Mouse (Mus musculus): ENCODE results near the gene Parp6.

DNA sequence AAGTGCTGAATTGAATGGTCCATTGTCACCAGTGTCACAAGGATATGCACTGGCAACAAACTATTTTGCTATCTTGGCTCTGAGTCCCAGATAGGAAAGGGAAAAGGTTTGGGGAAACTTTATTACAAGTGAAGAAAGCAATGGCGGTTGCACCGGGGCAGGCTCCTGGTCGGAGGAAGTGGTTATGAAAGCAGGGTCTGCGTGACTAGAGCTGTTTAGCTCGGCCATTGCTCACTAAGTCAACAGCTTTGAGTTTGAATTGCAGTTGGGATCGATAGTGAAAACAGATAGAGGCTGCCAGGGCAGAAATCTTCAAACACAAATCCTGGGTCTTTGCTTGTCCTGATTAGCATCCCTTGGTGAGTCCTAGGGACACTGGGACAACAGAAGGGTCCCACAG is 50.8 kb downstream of the Parp6 start:
- TF ChIP-seq UBTF (IDR thresholded peaks at IDR 0.05; ENCODE audit: borderline replicate concordance, insufficient read depth, low read depth, low read length) (no peak), CTCF (IDR thresholded peaks at IDR 0.05 in 2 of 3, conservative IDR thresholded peaks at IDR 0.05 in 1 of 3; ENCODE audit: control insufficient read depth in 1 of 3, insufficient read depth in 1 of 3, low read depth in 2 of 3, low read length in 3 of 3, poor library complexity in 1 of 3, severe bottlenecking in 1 of 3) (no peak), RAD21 (IDR thresholded peaks at IDR 0.05; ENCODE audit: low read depth, low read length) (no peak), SMC3 (IDR thresholded peaks at IDR 0.05; ENCODE audit: low read depth, low read length) (no peak), BHLHE40 (IDR thresholded peaks at IDR 0.05; ENCODE audit: borderline replicate concordance, low read depth, low read length) (no peak), E2F4 (IDR thresholded peaks at IDR 0.05; ENCODE audit: borderline replicate concordance, low read depth, low read length) (no peak), EP300 (IDR thresholded peaks at IDR 0.05; ENCODE audit: low read depth in 1 of 2, low read length in 2 of 2) (no peak), POLR2A (IDR thresholded peaks at IDR 0.05; ENCODE audit: control insufficient read depth in 1 of 2, insufficient read depth in 1 of 2, low read depth in 1 of 2, low read length in 2 of 2, poor library complexity in 1 of 2) (no peak; a peak in 1 of 4 replicates), POLR2AphosphoS2 (IDR thresholded peaks at IDR 0.05; ENCODE audit: low read length) (no peak), JUND (IDR thresholded peaks at IDR 0.05; ENCODE audit: low read depth, low read length) (no peak)

Data from MEL (cell line).